Mouse (Mus musculus): ENCODE results near the gene 4933430I17Rik.
A peak's percentile ranks its signal among the peaks of the same experiment; 100 is the strongest.
"Not testable (repeated sequence)": the region's sequence is repeated elsewhere in the genome, so short reads cannot be mapped to it uniquely, and the experiment has no call there.

Gene 4933430I17Rik

DNA sequence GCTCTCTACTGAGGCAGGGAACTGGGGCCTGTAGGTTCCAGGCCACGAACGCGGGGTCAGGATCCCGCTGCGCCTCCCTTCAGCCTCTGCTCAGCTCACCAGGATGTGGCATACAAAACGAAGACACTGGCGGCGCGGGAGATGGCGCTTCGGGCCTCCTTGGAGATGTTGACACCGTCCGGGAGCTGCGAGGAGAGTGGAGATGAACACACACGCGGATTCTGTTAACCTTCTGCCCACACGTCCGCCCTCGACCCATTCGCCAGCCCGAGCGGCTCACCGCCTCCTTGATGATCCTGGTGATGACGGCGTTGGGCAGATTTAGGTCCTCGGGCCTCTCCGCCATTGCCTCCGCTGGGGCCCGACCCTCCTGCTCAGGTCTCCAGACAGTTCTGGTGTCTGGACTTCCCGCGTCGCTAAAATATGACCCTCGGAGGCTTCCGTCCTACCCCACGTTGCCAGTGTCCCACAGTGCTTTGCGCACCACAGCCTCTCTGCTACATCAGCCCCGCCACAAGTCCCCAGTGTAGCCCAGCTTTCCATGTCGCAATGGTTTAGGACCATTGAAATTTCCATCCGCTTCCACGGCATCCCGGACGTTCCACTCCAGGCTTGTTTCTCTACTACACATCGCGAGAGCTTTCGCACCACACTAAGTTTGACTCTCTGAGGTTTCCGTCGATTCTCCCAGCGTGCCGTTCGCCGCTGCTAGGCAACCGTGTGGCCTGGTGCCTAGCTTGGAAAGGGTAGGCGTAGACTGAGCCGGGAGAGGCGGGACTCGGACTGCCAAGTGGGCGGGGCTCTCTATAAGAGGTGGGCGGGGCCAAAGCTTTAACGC is at the start of gene 4933430I17Rik, which contains the start of gene Pole3:
TSS of gene 4933430I17Rik (plus strand) at position 719 of the 838 bp plus-strand sequence.
TSS of gene Pole3 (minus strand) at position 418 of the 838 bp plus-strand sequence.
- DNase-seq (ENCODE audit: low spot score), result peak; percentile 94

DNA sequence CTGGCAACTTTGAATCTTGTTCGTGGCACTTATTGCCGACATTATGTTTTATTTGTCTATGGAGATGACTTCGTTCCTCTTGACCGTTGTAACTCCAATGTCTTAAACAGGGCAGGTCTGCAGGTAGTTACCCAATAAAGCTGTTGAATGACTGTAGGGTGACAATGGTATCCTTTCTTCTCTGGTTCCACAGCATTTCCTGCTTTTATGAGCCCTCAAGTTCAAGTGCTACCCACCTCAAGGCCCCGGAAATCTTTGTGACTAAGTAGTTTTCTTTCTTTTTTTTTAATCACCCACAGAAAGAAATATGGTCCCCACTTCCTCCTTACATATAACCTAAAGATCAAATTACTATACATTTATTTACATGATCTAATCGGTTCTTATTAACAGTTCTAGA is 49.4 kb upstream of the 4933430I17Rik start:
- DNase-seq (ENCODE audit: low spot score), result no peak

GRCm38 (mm10) chr4:62477542-62478244 is 47.5 kb upstream of the 4933430I17Rik start:
- no peak for DNase-seq (ENCODE audit: low spot score)

DNA sequence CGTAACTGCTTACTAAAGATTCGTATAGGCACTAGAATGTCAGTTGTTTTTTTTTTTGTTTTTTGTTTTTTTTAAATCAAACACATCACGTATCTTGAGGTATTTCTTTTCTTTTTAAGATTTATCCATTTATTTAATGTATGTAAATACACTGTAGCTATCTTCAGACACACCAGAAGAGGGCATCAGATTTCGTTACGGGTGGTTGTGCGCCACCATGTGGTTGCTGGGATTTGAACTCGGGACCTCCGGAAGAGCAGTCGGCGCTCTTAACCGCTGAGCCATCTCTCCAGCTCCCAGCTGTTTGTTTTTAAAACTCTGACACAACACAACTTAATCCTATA is 45.6 kb upstream of the 4933430I17Rik start:
- DNase-seq (ENCODE audit: low spot score), result not testable (repeated sequence)

DNA sequence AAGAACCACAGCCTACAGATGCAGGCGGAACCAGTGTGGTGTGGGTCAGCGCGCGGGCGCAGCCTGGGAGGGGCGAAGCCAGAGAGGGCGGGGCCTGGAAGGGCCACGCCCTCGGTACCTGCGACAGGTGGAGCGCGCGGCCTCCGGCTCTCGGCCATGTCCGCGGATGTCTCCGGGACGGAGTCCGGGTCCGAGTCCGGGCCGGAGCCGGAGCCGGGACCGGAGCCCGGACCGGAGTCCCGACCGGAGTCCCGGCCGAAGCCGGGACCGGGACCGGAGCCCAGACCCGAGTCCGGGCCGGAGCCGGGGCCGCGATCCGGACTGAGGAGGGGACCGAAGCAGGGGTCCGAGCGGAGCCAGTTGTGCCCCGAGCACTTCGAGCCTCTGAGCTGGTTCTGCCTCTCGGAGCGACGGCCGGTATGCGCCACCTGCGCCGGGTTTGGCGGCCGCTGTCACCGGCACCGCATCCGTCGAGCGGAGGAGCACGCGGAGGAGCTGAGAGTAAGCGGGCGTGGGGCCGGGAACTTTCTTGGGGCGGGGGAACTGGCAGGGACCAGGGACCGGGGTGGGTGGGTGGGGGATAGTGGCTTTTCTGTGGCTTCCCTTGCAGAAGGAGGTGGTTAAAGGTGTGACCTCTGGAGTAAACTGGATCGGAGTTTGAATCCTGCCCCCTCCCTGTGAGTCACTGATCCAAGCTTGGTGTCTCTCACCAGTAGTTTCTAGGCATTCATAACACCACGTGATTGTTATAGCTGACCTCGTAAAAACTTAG is 45.0 kb upstream of the 4933430I17Rik start, which contains the start of gene Bspry:
TSS of gene Bspry (plus strand) at position 117 of the 772 bp plus-strand sequence.
- DNase-seq (ENCODE audit: low spot score), result peak; percentile 28

- DNase-seq (ENCODE audit: low spot score), result no peak
Observed at GRCm38 (mm10) chr4:62480709-62481605, 44.2 kb upstream of the 4933430I17Rik start.

GRCm38 (mm10) chr4:62484928-62485327 is 40.2 kb upstream of the 4933430I17Rik start:
- no peak for DNase-seq (ENCODE audit: low spot score)

DNA sequence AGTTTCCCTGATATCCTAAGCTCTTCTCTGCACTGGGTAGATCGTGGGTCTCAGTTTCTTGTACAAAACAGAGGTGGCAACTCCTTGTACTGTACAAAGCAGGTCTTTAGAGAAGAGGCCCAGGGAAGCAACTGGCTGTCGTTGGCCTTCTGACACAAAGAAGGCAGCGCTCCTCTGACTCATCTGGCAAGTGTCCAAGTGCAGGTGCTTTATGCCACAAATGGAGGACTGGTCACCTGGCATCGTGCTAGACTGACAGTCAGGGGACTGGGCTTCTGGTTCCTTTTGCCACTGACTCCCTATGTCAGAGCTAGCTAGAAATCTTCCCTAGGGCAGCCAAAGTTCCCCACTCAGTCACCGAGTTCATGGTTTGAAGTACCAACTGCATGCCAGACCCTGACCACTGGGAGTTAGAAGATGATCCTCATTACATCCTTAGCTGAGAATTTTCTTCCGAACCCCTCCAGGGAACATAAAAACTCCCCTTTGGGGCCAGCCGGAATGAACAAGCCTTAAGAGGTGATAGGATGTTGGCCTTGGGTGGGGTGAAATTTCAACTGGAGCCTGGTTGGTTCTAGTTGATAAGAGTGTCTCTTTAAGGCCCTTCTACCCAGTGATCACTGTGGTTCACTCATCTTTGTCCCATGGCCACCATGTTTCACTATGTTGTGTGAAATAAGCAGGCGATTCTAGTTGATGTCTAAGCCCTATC is 39.6 kb upstream of the 4933430I17Rik start:
- no peak for DNase-seq (ENCODE audit: low spot score)

DNA sequence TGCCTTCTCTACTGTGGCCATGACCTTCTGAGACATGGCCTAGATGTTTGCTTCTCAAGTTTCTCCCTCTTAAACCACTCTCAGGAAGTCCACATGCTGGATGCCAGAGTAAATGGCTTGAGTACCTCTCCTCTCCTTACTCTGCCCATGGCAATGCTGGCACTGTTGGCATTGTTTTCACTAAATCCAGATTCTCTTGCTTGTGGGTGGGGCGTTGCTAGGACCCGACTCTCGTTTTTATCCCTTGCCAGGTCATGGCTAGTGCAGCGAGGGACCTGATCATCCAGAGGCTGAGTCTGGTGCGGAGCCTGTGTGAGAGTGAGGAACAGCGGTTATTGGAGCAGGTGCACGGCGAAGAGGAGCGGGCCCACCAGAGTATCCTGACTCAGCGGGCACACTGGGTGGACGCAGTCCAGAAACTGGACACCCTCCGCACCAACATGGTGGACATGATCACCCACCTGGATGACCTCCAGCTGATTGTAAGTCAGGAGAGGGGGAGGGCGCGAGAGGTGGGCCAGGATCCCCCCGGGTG is 38.9 kb upstream of the 4933430I17Rik start:
- DNase-seq (ENCODE audit: low spot score), result no peak

- no peak for DNase-seq (ENCODE audit: low spot score)
Observed at GRCm38 (mm10) chr4:62487172-62487571, 38.0 kb upstream of the 4933430I17Rik start.

DNA sequence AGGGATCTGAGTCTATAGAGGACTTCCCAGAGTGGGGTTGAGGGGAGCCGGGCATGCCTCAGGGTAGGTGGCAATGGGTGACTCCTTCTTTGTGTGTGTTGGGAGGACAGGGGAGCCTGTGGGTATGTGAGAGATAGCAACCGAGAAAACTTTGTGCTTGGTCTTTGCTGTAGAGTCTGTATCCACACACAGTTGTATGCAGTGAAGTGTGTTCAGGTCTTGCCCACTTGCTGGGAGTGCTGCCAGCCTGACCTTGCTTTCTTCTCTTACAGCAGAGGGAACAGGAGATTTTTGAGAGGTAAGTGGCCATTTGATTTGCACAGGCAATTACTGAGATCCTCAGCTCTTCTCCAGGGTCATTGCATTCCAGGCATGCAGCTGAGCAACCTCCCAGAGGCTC is 37.3 kb upstream of the 4933430I17Rik start:
- no peak for DNase-seq (ENCODE audit: low spot score)

DNA sequence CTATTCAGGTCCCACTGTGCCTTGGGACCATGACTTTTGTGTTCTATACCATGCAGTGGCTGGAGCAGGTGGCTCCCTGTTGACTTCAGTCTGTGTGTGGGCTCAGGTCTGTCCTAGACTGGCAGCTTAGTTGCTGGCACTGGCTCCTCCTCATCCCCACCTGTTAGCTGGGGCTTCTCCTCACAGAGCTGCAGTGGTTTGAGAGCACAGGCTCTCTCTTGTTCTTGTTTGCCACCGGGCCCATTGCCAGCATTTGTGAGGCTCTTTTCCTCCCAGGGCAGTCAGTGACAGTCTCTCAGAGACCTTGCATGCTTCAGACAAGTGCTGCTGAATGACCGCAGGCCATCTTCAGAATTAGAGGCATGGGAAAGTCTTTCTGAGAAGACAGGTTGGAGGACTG is 32.5 kb upstream of the 4933430I17Rik start:
- no peak for DNase-seq (ENCODE audit: low spot score)

- no peak for DNase-seq (ENCODE audit: low spot score)
Observed at GRCm38 (mm10) chr4:62494230-62494629, 30.9 kb upstream of the 4933430I17Rik start.

- DNase-seq (ENCODE audit: low spot score), result no peak
Observed at GRCm38 (mm10) chr4:62495946-62496345, 29.2 kb upstream of the 4933430I17Rik start.

DNA sequence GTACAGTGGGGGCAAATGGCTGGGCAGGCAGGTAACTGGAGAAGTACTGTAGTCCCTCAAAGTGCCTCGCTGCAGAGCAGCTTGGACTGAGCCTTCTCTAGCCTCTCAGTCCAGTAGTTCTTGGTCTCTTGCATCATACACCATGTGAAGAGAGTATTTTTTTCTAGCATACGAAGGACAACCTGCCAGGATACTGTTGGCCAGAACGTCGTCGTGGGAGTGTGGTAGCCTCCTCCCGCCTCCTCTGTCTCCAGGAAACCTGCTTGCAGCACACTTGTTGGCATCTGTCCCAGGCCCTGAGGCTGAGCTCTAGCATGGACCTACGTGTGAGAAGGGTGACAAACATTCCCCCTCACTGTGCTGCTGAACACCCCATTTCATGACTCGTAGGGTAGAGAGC is 28.4 kb upstream of the 4933430I17Rik start:
- DNase-seq (ENCODE audit: low spot score), result no peak

DNA sequence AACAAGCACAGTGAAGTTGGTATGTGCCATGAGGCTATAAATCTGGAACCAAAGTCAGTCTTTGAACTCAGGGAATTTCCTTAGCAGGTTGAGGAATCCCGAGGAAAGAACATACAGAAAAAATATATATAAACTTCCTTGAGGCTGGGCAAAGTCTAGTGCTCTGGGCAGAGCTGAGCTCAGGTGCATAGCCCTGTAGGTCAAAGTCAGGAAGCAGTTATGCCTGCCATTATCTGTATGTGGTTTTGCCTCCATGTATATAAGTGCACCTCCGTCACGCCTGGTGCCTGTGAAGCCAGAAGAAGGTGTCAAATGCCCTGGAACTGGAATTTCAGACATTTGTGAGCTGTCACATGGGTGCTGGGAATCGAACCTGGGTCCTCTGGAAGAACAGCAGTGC is 24.4 kb upstream of the 4933430I17Rik start:
- DNase-seq (ENCODE audit: low spot score), result no peak

DNA sequence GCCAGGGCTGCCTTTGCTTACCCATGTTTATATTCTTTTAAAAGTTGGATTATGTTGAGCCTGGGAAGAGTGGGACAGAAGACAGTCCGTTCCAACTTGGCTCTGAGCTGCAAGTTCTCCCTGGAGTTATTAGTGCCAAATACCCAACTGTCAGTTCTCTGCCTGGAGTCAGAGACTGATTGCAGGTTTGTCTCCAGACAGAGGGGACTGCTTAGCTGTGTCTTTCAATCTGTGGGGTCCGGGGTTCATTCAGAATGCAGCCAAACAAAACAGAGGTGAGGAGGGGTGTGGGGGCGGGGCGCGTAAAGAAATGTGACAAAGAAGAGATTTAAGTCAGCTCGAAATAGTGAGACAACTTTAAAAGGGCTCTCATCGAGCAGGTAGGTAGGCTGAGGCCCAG is 23.6 kb upstream of the 4933430I17Rik start:
- DNase-seq (ENCODE audit: low spot score), result no peak

DNA sequence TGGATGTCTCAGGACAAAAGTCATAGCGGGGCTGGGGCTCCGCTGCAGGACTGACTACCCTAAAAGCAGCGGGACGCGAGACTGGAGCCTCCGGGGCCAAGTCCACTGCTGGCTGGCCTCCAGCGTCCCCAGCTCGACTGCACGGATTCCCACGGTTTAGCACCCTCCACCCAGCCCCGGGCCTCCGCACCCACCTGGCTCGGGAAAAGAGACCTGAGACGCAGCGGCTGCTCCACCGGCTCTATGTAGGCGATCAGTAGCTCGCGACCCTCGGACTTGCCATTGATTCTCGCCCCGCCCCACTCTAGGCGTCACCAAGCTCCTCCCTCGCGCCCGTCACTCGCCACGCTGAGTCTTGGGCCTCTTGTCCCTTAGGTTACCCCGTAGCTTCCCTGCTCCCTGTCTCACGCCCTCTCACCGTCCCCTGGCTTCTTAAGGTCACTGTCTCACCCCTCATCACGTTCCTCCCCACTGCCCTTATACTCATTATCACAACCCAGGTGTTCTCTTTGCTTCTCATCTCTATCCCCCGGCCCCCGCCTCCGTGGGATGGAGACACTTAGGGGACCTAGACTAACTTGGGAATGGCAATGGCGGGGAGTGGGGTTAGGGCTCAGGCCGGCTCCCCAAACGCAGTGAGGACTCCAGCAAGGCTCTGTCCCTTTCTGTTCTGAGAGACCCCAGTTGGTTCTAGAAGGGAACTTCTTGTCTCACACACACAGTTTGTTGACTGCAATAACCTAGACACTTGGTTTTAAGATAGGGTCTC is 23.0 kb upstream of the 4933430I17Rik start:
- DNase-seq (ENCODE audit: low spot score), result peak; percentile 73

GRCm38 (mm10) chr4:62502969-62503368 is 22.2 kb upstream of the 4933430I17Rik start:
- DNase-seq (ENCODE audit: low spot score), result no peak

Data from spleen, adult 12 weeks (tissue).